Mouse (Mus musculus) adrenal gland, postnatal 25 days (tissue): ENCODE measurements at regions not wholly inside any gene's neighbourhood (a gene's known extent, or its start where the extent isn't known, plus 50 kb on each side); places are given as distances from the start of the nearest gene placed in this dataset.

ENCODE experiments used
- DNase-seq: peaks from one replicate; pipeline ENCODE4 v3.0.0; 2021; ENCODE audit warnings: mixed read lengths

GRCm38 (mm10) chr3:116197966-116198365 lies 55.3 kb downstream of the Gpr88 start:
- DNase-seq = no peak

GRCm38 (mm10) chr3:116194701-116195100 lies 58.6 kb downstream of the Gpr88 start:
- DNase-seq = no peak

GRCm38 (mm10) chr3:116191261-116191660 lies 61.8 kb upstream of the Vcam1 start:
- DNase-seq = no peak

- no peak for DNase-seq
These were observed 61.2 kb upstream of the Vcam1 start for GRCm38 (mm10) chr3:116190727-116191126.

GRCm38 (mm10) chr3:116189363-116190100 lies 60.0 kb upstream of the Vcam1 start:
- DNase-seq = no peak

GRCm38 (mm10) chr3:116185206-116185605 lies 55.7 kb upstream of the Vcam1 start:
- no peak for DNase-seq

- peak; percentile 10 for DNase-seq
These were observed 55.0 kb upstream of the Vcam1 start for GRCm38 (mm10) chr3:116184443-116184842.

GRCm38 (mm10) chr3:116180341-116180885 lies 50.9 kb upstream of the Vcam1 start:
- no peak for DNase-seq
